Mouse (Mus musculus) liver, postnatal 0 days (tissue): ENCODE measurements around the gene Pcnx3.
A peak's percentile ranks its signal among the peaks of the same experiment; 100 is the strongest.

Experiments
- CTCF ChIP-seq: sonication (generic); IDR thresholded peaks from 2 replicates; pipeline ENCODE4 v1.5.1; 2016; ENCODE audit warnings: antibody characterized with exemption, low read depth
- EP300 ChIP-seq: IDR thresholded peaks from 2 replicates; pipeline ENCODE4 v1.6.1; 2016; ENCODE audit warnings: antibody characterized with exemption, low read depth, mild to moderate bottlenecking

GRCm38 (mm10) chr19:5715793-5716688 is 27.3 kb upstream of the Pcnx3 start:
- TF ChIP-seq CTCF (peak; percentile 55), EP300 (no peak)
